Mouse (Mus musculus): ENCODE measurements around the gene Gcm1. TPM values are rescaled to one million over a fixed set of nuclear protein-coding genes. Genes with fewer than 3 reads are reported as not detected.

The Gcm1 gene
- polyA plus RNA-seq, 1 experiment from 2014 or later = 0.08 TPM

DNA sequence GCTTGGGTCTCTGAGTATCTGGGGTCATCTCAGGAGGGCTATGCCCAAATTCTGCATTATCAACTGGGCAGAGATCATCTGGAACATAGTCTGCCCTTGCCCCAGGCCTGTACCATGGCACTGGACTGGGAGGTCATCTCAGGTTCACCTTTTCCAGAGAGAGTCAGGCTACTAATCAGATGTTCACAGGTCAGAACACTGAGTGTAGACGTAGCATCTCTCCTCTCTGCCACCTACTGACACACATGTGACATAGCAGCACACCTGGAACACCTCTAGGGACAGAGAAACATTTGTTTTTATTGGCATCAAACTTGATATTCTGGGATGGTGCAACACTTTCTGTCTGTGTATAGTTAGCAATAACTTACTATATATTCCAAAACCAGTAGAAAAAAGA is 37.9 kb upstream of the Gcm1 start:
- no peaks in the 10 kb centered on the region for H3K4me1 ChIP-seq (ENCODE audit: control insufficient read depth, insufficient read depth, low read length)
- WGBS = 35% methylated on average over 1 of the region's 1 CpGs
- H3K9ac ChIP-seq (ENCODE audit: low read depth, low read length) = no peak overlapping the region
- H3K9me3 ChIP-seq (ENCODE audit: control insufficient read depth, low read length) = no peaks in the 10 kb centered on the region
- no peak overlapping the region for H3K4me2 ChIP-seq (ENCODE audit: low read depth, low read length)
- no peaks in the 10 kb centered on the region for H3K27me3 ChIP-seq (replicated peaks; ENCODE audit: control insufficient read depth, insufficient read depth, low read length)
- H3K4me3 ChIP-seq (ENCODE audit: low read depth, low read length) = no peak overlapping the region
- H3K27ac ChIP-seq (replicated peaks; ENCODE audit: low read depth, low read length) = no peak overlapping the region
- no peaks in the 10 kb centered on the region for H3K36me3 ChIP-seq (ENCODE audit: control insufficient read depth, insufficient read depth, low read length)
- ATAC-seq (ENCODE audit: low read depth) (no peak), DNase-seq (ENCODE audit: low spot score) (no peak)

DNA sequence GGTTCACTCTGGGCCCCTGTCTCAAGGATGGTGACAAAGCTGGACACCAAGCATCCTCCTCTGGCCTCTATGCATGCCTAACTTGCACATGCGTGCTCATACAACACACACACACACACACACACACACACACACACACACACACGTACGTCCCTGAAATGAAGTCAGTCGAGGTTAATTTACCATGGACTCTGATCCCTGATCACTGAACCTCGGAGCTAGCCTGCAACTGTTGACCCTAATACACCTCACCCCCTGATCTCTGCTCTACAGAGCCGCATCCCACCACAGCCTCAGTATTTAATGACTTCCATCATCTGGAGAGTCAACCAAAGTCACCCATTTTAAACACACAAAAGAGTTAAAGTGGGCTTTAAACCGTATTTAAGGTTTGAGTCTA is 35.9 kb upstream of the Gcm1 start:
- WGBS = 81% methylated on average over 7 of the region's 7 CpGs
- Histone ChIP-seq H3K9ac (ENCODE audit: low read depth, low read length) (no peak overlapping the region), H3K9me3 (ENCODE audit: control insufficient read depth, low read length) (no peaks in the 10 kb centered on the region), H3K4me3 (ENCODE audit: low read depth, low read length) (no peak overlapping the region), H3K36me3 (ENCODE audit: control insufficient read depth, insufficient read depth, low read length) (no peaks in the 10 kb centered on the region), H3K4me2 (ENCODE audit: low read depth, low read length) (no peak overlapping the region), H3K4me1 (ENCODE audit: control insufficient read depth, insufficient read depth, low read length) (no peaks in the 10 kb centered on the region), H3K27me3 (replicated peaks; ENCODE audit: control insufficient read depth, insufficient read depth, low read length) (no peaks in the 10 kb centered on the region), H3K27ac (replicated peaks; ENCODE audit: low read depth, low read length) (no peak overlapping the region)
- DNase-seq (ENCODE audit: low spot score) (no peak), ATAC-seq (ENCODE audit: low read depth) (no peak)

DNA sequence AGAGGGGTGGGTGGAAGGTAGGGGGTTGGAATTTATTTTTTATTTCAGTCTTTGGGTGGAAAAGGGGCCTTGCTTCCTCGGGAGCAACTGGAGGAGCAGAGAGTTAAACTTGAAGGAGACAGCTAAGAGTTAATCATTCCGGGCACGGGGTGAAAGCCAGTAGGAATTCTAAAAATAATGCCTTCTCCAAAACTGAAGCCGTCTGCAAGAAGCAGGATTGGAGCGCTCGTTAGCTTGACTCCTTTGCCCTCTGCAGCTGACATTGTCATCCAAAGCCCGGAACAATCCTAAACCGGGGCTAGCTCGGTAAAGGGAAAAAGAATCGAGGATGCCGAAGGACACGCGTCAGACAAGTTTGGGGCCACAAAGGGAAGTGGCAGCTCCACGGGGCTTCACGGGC is 35.4 kb upstream of the Gcm1 start:
- no peak overlapping the region for H3K9ac ChIP-seq (ENCODE audit: low read depth, low read length)
- no peaks in the 10 kb centered on the region for H3K4me1 ChIP-seq (ENCODE audit: control insufficient read depth, insufficient read depth, low read length)
- DNase-seq (ENCODE audit: low spot score) = no peak
- no peak overlapping the region for H3K27ac ChIP-seq (replicated peaks; ENCODE audit: low read depth, low read length)
- H3K9me3 ChIP-seq (ENCODE audit: control insufficient read depth, low read length) = no peaks in the 10 kb centered on the region
- H3K36me3 ChIP-seq (ENCODE audit: control insufficient read depth, insufficient read depth, low read length) = no peaks in the 10 kb centered on the region
- 53% methylated on average over 15 of the region's 15 CpGs for WGBS
- H3K4me2 ChIP-seq (ENCODE audit: low read depth, low read length) = no peak overlapping the region
- no peak overlapping the region for H3K4me3 ChIP-seq (ENCODE audit: low read depth, low read length)
- ATAC-seq (ENCODE audit: low read depth) = no peak
- H3K27me3 ChIP-seq (replicated peaks; ENCODE audit: control insufficient read depth, insufficient read depth, low read length) = no peaks in the 10 kb centered on the region

DNA sequence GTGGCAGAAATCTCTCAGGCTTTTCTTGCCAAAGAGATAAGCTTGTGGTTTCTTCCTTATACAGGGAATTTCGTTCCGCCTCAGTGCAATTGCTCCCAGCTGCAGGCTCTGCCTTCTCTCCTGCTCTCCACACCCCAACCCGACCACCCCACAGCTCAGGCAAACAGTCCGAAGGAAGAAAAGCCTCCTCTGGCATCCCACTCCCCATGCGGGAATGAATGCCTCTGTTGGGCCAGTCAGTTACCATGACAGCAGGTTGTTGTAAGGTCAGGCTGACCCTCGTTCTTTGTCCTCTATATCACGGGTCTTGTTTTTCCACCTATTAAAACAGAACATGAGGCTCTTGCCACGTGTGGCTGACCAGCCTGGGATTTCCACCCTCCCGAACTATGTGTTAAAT is 30.5 kb upstream of the Gcm1 start:
- no peaks in the 10 kb centered on the region for H3K27me3 ChIP-seq (replicated peaks; ENCODE audit: control insufficient read depth, insufficient read depth, low read length)
- H3K4me2 ChIP-seq (ENCODE audit: low read depth, low read length) = no peak overlapping the region
- no peaks in the 10 kb centered on the region for H3K36me3 ChIP-seq (ENCODE audit: control insufficient read depth, insufficient read depth, low read length)
- 0 out of 2 replicates have a peak overlapping the region, but pooled peaks have one; percentile 44 for H3K27ac ChIP-seq (replicated peaks; ENCODE audit: low read depth, low read length)
- WGBS = 38% methylated on average over 9 of the region's 9 CpGs
- no peaks in the 10 kb centered on the region for H3K9me3 ChIP-seq (ENCODE audit: control insufficient read depth, low read length)
- H3K4me3 ChIP-seq (ENCODE audit: low read depth, low read length) = no peak overlapping the region
- H3K9ac ChIP-seq (ENCODE audit: low read depth, low read length) = no peak overlapping the region
- peak; percentile 48 for DNase-seq (ENCODE audit: low spot score)
- peaks cover 6% of the 10 kb centered on the region; the same call in 1 of the 2 replicates for H3K4me1 ChIP-seq (ENCODE audit: control insufficient read depth, insufficient read depth, low read length)
- peak; percentile 27; the same call in 1 of the 2 replicates for ATAC-seq (ENCODE audit: low read depth)

DNA sequence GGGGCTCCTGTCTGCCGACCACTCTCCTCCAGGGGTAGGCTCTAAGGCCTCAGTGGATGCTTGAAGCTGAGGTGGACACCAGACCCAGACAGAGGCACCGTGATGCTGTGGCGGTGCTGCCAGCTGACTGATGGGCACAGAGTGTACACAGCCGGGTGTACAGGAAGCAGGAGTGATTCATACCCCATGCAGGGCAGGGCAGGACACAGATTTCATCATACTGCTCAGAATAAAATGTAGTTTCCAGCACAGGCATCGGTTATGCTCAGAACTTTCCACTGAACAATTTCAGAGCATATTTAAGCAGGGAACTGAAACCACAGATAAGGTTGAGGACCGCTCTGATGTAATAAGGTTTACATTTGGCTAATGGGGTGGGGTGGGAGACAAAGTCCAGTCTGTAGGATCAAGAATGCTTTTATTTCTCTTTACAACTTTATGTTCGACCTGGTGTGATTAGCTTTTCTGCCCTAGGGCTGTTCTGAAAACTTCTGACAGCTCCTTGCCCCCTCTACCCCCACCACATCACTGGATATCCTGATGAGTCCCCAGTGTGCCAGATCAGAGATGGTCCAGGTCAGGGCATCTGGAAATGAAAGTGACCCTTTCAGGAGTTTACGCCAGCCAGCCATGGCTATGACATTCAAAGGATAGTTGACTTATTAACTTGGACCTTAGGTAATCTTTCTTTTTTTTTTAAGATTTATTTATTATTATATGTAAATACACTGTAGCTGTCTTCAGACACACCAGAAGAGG is 29.4 kb upstream of the Gcm1 start:
- H3K4me1 ChIP-seq (ENCODE audit: control insufficient read depth, insufficient read depth, low read length) = peaks cover 6% of the 10 kb centered on the region; the same call in 1 of the 2 replicates
- H3K9ac ChIP-seq (ENCODE audit: low read depth, low read length) = no peak overlapping the region
- H3K4me2 ChIP-seq (ENCODE audit: low read depth, low read length) = no peak overlapping the region
- H3K9me3 ChIP-seq (ENCODE audit: control insufficient read depth, low read length) = no peaks in the 10 kb centered on the region
- H3K27ac ChIP-seq (replicated peaks; ENCODE audit: low read depth, low read length) = no peak overlapping the region
- ATAC-seq (ENCODE audit: low read depth) (no peak), DNase-seq (ENCODE audit: low spot score) (no peak)
- WGBS = 65% methylated on average over 8 of the region's 8 CpGs
- no peaks in the 10 kb centered on the region for H3K36me3 ChIP-seq (ENCODE audit: control insufficient read depth, insufficient read depth, low read length)
- H3K4me3 ChIP-seq (ENCODE audit: low read depth, low read length) = no peak overlapping the region
- H3K27me3 ChIP-seq (replicated peaks; ENCODE audit: control insufficient read depth, insufficient read depth, low read length) = no peaks in the 10 kb centered on the region

DNA sequence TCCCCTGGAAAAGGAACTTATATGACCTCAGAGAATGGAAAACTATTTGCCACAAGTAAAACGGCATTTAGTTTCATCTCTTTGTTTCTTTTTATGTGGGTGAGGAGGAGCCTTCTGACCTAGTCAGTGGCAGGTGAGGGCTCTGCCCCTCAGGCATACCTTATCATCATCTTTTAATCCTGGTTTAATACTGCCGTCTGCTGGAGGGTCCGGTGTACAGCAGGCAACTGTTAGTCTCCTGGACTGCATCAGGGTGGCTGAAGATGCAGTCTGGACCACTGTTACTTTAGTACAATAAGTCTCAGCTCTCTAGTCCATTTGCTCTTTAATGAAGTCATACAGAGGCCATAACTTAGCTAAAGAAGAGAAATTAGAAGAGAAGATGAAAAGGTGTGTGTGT is 26.9 kb upstream of the Gcm1 start:
- no peak overlapping the region for H3K4me2 ChIP-seq (ENCODE audit: low read depth, low read length)
- ATAC-seq (ENCODE audit: low read depth) (peak; percentile 53; the same call in 1 of the 2 replicates), DNase-seq (ENCODE audit: low spot score) (peak; percentile 31)
- 19% methylated on average over 3 of the region's 3 CpGs for WGBS
- H3K9ac ChIP-seq (ENCODE audit: low read depth, low read length) = no peak overlapping the region
- H3K36me3 ChIP-seq (ENCODE audit: control insufficient read depth, insufficient read depth, low read length) = no peaks in the 10 kb centered on the region
- no peaks in the 10 kb centered on the region for H3K27me3 ChIP-seq (replicated peaks; ENCODE audit: control insufficient read depth, insufficient read depth, low read length)
- H3K4me3 ChIP-seq (ENCODE audit: low read depth, low read length) = no peak overlapping the region
- peaks cover 6% of the 10 kb centered on the region; the same call in 1 of the 2 replicates for H3K4me1 ChIP-seq (ENCODE audit: control insufficient read depth, insufficient read depth, low read length)
- H3K27ac ChIP-seq (replicated peaks; ENCODE audit: low read depth, low read length) = no peak overlapping the region
- H3K9me3 ChIP-seq (ENCODE audit: control insufficient read depth, low read length) = no peaks in the 10 kb centered on the region

DNA sequence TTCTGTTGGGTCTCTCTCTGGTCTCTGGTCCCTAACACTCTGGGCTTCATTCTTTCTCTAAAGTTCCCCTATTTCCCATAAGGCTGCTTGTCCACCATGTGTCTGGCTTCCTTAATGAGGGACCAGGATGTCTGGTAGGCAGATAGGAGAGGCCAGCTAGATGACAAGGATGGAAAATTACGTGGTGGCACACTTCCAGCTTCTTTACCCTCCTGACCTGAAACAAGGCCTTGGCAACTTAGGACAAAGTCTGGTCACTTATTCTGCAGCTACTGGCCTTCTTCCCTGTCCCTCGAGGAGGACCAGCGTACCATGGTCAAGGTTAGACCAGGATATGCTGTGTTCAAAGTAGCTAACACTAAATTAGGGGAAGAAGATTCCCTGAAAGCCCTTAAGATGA is 24.6 kb upstream of the Gcm1 start:
- DNase-seq (ENCODE audit: low spot score) (no peak), ATAC-seq (ENCODE audit: low read depth) (no peak)

DNA sequence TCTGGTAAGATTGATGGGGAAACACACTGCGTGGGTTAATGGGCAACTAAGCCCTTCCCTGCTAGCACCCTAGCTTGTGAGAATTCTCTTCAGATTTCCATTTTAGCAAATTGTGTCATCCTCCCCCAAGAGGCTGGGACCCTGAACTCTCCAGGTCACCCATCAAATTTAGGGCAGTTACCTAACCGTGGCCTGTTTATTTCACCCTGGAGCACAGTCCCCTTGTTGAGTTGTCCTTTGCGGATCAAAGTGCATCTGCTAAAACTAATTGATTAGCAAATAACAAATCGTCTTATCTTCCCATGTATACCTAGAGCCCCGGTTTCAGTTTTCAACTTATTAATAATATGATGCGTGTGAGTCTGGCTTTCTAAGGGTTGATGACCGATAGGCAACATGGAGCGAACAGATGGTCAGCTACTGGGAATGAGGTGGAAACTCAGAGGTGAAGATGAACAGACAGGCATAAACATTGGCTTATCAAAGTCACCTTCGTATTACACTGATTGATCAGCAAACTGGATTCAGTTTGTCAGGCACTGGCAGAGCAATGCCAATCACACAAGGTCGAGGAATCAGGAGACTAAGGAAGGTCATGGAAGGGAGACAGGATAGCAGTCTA is 20.8 kb upstream of the Gcm1 start:
- no peak for DNase-seq (ENCODE audit: low spot score)
- no peak overlapping the region for H3K9ac ChIP-seq (ENCODE audit: low read depth, low read length)
- H3K9me3 ChIP-seq (ENCODE audit: control insufficient read depth, low read length) = no peaks in the 10 kb centered on the region
- no peak overlapping the region for H3K4me2 ChIP-seq (ENCODE audit: low read depth, low read length)
- no peak overlapping the region for H3K4me3 ChIP-seq (ENCODE audit: low read depth, low read length)
- H3K4me1 ChIP-seq (ENCODE audit: control insufficient read depth, insufficient read depth, low read length) = no peaks in the 10 kb centered on the region
- 90% methylated on average over 10 of the region's 10 CpGs for WGBS
- ATAC-seq (ENCODE audit: low read depth) = no peak
- no peak overlapping the region for H3K27ac ChIP-seq (replicated peaks; ENCODE audit: low read depth, low read length)
- no peaks in the 10 kb centered on the region for H3K36me3 ChIP-seq (ENCODE audit: control insufficient read depth, insufficient read depth, low read length)
- no peaks in the 10 kb centered on the region for H3K27me3 ChIP-seq (replicated peaks; ENCODE audit: control insufficient read depth, insufficient read depth, low read length)

More for the DNA sequence above, 24.6 kb upstream of the Gcm1 start:
- H3K4me1 ChIP-seq (ENCODE audit: control insufficient read depth, insufficient read depth, low read length) = peaks cover 3% of the 10 kb centered on the region; the same call in 1 of the 2 replicates
- WGBS = 78% methylated on average over 3 of the region's 3 CpGs
- H3K27me3 ChIP-seq (replicated peaks; ENCODE audit: control insufficient read depth, insufficient read depth, low read length) = no peaks in the 10 kb centered on the region
- no peak overlapping the region for H3K9ac ChIP-seq (ENCODE audit: low read depth, low read length)
- H3K4me2 ChIP-seq (ENCODE audit: low read depth, low read length) = no peak overlapping the region
- H3K36me3 ChIP-seq (ENCODE audit: control insufficient read depth, insufficient read depth, low read length) = no peaks in the 10 kb centered on the region
- H3K27ac ChIP-seq (replicated peaks; ENCODE audit: low read depth, low read length) = no peak overlapping the region
- no peaks in the 10 kb centered on the region for H3K9me3 ChIP-seq (ENCODE audit: control insufficient read depth, low read length)
- H3K4me3 ChIP-seq (ENCODE audit: low read depth, low read length) = no peak overlapping the region

DNA sequence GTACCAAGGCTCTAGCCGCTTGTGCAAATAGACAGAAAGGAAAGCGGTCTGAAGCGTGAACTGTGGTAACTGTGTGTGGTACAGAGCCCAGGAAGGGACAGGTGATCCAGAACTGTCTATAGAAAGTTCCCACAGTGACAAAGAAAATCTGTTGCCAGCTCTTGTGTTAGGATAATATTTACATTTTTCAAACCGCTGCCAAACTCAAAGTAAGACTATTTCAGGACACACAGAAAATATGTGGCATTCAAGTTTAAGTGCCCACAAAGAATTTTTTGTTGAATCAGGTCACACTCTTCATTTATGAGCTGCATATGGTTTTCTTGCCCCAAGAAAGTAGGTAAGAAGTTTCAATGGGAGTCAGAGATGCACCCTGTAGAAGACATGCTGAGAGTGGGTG is 18.8 kb upstream of the Gcm1 start:
- Histone ChIP-seq H3K9ac (ENCODE audit: low read depth, low read length) (no peak overlapping the region), H3K27me3 (replicated peaks; ENCODE audit: control insufficient read depth, insufficient read depth, low read length) (no peaks in the 10 kb centered on the region), H3K4me1 (ENCODE audit: control insufficient read depth, insufficient read depth, low read length) (no peaks in the 10 kb centered on the region), H3K9me3 (ENCODE audit: control insufficient read depth, low read length) (no peaks in the 10 kb centered on the region), H3K4me3 (ENCODE audit: low read depth, low read length) (no peak overlapping the region), H3K36me3 (ENCODE audit: control insufficient read depth, insufficient read depth, low read length) (no peaks in the 10 kb centered on the region), H3K4me2 (ENCODE audit: low read depth, low read length) (no peak overlapping the region), H3K27ac (replicated peaks; ENCODE audit: low read depth, low read length) (no peak overlapping the region)
- 85% methylated on average over 4 of the region's 4 CpGs for WGBS
- no peak for ATAC-seq (ENCODE audit: low read depth)
- DNase-seq (ENCODE audit: low spot score) = no peak
